Mouse (Mus musculus) layer of hippocampus, adult 2 months (tissue): ENCODE results near the gene Adprh. TPM values are rescaled to one million over a fixed set of nuclear protein-coding genes. Genes with fewer than 3 reads are reported as not detected.

ENCODE experiments used
- DNase-seq, 2 experiments: peaks; one replicate each; pipeline ENCODE4 v3.0.0; 2022; ENCODE audit warnings: low spot score in 2 of 2
- H3K27ac ChIP-seq: fragments of 200-600 bp; 2 replicates; pipeline ENCODE4 v1.8.1; 2022
- H3K4me3 ChIP-seq: fragments of 200-600 bp; 2 replicates; pipeline ENCODE4 v1.8.1; 2022; ENCODE audit warnings: mild to moderate bottlenecking
- CTCF ChIP-seq: fragments of 200-600 bp; conservative IDR thresholded peaks from 2 replicates; pipeline ENCODE4 v1.8.1; 2022; ENCODE audit warnings: antibody characterized with exemption, mild to moderate bottlenecking, moderate library complexity
- total RNA-seq, 2 experiments: library from RNA; stranded (reverse); gene quantifications; 2 replicates each; pipeline ENCODE4 v1.2.3; 2021

Adprh gene
- total RNA-seq, 2 experiments from 2014 or later = 55.4 to 55.5 TPM

- H3K27ac ChIP-seq = no peak overlapping the region
- DNase-seq = no peak
- no peak overlapping the region for H3K4me3 ChIP-seq
- no peak for TF ChIP-seq CTCF
Measured at GRCm38 (mm10) chr16:38474677-38475286, 22.3 kb upstream of the Adprh start.

GRCm38 (mm10) chr16:38473661-38474060, 21.2 kb upstream of the Adprh start:
- TF ChIP-seq CTCF = no peak
- DNase-seq = no peak
- Histone ChIP-seq H3K4me3 (no peak overlapping the region), H3K27ac (no peak overlapping the region)

DNA sequence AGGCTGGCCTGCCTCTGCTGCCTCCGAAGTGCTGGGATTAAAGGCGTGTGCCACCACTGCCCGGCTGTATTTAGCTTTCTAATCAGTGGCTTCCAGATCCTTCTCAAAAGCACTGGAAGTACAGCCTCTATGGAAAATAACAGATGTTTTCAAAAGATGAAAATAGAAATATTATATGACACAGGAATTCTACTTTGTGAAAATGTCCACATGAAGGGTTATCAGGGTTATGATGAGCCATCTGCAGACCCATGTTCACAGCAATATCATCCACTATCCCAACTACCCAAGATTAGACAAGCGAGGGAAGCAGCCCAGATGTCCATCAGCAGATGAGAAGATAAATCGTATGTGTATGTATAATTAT, 20.0 kb upstream of the Adprh start:
- H3K4me3 ChIP-seq = no peak overlapping the region
- no peak for TF ChIP-seq CTCF
- DNase-seq = no peak
- no peak overlapping the region for H3K27ac ChIP-seq

GRCm38 (mm10) chr16:38471697-38472506, 19.4 kb upstream of the Adprh start:
- Histone ChIP-seq H3K4me3 (no peak overlapping the region), H3K27ac (no peak overlapping the region)
- no peak for TF ChIP-seq CTCF
- no peak for DNase-seq

GRCm38 (mm10) chr16:38469437-38469836, 16.9 kb upstream of the Adprh start:
- H3K4me3 ChIP-seq = no peak overlapping the region
- H3K27ac ChIP-seq = no peak overlapping the region

GRCm38 (mm10) chr16:38468706-38469018, 16.2 kb upstream of the Adprh start:
- peak; percentile 32 for TF ChIP-seq CTCF
- Histone ChIP-seq H3K4me3 (no peak overlapping the region), H3K27ac (no peak overlapping the region)
- no peak for DNase-seq

More at GRCm38 (mm10) chr16:38469437-38469836, 16.9 kb upstream of the Adprh start:
- no peak for TF ChIP-seq CTCF
- no peak for DNase-seq

GRCm38 (mm10) chr16:38467917-38468705, 15.6 kb upstream of the Adprh start:
- Histone ChIP-seq H3K4me3 (no peak overlapping the region), H3K27ac (no peak overlapping the region)
- TF ChIP-seq CTCF = no peak
- DNase-seq = no peak

- TF ChIP-seq CTCF = no peak
- H3K27ac ChIP-seq = no peak overlapping the region
- no peak overlapping the region for H3K4me3 ChIP-seq
- no peak for DNase-seq
Measured at GRCm38 (mm10) chr16:38467091-38467916, 14.8 kb upstream of the Adprh start.

DNA sequence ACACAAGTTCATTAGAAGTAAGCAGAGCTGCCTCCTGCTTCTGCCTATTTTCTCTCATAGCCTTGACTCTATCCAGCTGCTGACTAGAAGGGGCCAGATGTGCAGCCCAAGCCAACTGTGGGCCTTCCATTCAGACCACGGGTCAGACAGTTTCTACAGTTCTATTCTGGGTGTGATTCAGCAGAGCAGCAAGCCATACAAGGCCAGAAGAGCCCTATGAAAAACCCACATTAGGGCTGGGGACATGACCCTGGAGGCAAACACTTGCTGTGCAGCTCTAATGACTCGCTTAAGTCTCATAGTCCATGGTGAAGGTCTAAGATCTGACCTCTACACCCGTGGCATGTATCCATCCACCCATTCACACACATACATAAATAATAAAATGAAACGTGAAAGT, 13.6 kb upstream of the Adprh start:
- Histone ChIP-seq H3K27ac (no peak overlapping the region), H3K4me3 (no peak overlapping the region)
- no peak for TF ChIP-seq CTCF
- DNase-seq = no peak

GRCm38 (mm10) chr16:38463305-38463704, 10.8 kb upstream of the Adprh start:
- no peak overlapping the region for H3K27ac ChIP-seq
- DNase-seq = no peak
- no peak for TF ChIP-seq CTCF
- H3K4me3 ChIP-seq = no peak overlapping the region

DNA sequence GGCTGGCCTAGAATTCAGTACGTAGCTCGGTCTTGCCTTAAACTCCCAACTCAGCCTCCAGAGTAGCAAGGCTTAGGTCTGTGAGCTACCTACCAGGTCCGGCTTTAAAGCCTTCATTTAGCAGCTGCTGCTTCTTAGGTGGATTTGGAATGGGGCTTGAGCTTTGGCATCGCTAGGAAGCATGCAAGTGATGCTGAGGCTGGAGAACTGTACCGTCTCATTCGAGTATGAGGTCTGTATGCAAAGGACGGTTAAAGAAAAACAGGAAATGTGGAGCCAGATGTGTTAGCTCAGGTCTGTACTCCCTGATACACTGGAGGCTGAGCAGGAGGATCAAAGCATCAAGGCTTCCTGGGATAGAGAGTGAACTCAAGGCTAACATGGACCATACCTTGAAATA, 9.7 kb upstream of the Adprh start:
- no peak for TF ChIP-seq CTCF
- Histone ChIP-seq H3K27ac (no peak overlapping the region), H3K4me3 (no peak overlapping the region)
- DNase-seq = no peak

DNA sequence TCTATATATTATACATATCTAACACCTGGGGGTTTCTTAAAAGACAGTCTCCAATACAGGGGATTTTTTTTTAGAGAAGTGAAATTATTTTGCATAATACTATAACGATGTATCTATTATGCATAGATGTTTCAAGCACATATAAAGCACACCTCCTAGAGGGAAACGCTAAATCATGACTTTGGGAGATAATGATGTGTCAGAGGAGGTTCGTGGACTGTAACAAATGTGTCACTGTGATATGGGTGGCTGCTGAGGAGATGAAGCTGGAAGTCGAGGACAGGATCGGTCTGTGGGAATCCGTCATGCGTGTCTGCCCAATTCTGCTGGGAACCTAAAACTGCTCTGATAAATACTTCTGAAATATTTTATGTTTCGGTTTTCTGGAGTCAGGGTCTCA, 9.2 kb upstream of the Adprh start:
- TF ChIP-seq CTCF = no peak
- no peak overlapping the region for H3K4me3 ChIP-seq
- no peak overlapping the region for H3K27ac ChIP-seq
- DNase-seq = no peak

GRCm38 (mm10) chr16:38459990-38460389, 7.5 kb upstream of the Adprh start:
- no peak for TF ChIP-seq CTCF
- Histone ChIP-seq H3K27ac (no peak overlapping the region), H3K4me3 (no peak overlapping the region)
- no peak for DNase-seq
